Mouse (Mus musculus): ENCODE results near the gene Gan.

Gene Gan

DNA sequence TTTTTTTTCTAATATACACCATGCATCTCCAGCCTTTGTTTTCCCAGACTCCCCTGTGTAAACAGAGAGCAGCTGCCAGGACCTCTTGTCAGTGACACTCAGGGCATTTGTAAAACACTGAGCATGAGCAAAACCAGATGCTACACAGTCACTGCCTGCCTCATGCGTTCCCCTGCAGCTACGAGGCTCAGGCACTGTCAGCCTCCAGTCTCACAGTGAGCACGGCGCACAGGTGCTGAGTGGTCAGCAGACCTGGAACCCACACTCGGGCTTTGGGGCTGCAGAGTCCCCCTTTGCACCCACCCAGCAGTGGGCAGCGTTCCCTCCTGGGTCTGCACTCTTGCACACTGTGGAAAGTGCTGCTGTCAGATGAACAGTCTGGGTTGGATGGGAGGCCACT is 41.7 kb downstream of the Gan start:
- DNase-seq (ENCODE audit: low read depth, low spot score): peak; percentile 43

DNA sequence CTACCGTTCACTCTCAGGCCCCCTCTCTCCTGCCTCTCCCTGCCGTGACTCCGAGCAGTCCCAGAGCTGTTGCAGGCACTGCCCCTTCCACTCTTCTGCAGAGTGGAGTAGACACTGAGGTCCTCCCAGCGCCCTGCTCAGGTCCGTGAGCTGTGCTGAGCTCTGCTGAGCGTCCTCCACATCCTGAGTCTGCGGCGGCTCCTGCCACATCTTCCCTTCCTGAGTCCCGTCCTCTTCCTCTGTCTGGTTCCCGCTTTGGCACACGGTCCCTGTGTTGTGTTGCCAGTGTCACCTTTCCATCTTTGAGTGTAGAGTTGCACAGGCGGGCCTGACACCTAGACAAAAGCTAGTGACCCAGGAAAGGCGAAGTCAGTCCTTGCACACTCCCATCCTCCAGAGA is 42.4 kb downstream of the Gan start:
- no peak for DNase-seq (ENCODE audit: low read depth, low spot score)

DNA sequence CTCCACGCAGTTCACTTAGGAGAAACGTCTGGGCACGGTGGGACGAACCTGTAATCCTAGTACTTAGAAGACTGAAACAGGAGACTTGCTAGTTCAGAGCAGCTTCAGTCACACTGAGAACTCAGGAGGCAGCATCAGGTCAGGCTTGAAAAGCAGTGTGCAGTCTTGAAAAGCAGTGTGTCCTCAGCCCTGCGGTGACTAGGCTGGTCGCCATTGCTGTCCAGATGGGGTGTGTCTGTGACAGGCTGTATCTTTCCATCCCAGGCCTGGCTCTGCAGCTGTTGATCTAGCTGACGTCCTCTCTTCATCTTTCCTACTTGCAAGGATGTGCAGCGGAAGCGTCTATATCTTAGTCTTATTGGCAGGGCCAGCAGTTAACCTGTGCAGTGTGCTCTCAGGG is 42.9 kb downstream of the Gan start:
- DNase-seq (ENCODE audit: low read depth, low spot score): no peak

DNA sequence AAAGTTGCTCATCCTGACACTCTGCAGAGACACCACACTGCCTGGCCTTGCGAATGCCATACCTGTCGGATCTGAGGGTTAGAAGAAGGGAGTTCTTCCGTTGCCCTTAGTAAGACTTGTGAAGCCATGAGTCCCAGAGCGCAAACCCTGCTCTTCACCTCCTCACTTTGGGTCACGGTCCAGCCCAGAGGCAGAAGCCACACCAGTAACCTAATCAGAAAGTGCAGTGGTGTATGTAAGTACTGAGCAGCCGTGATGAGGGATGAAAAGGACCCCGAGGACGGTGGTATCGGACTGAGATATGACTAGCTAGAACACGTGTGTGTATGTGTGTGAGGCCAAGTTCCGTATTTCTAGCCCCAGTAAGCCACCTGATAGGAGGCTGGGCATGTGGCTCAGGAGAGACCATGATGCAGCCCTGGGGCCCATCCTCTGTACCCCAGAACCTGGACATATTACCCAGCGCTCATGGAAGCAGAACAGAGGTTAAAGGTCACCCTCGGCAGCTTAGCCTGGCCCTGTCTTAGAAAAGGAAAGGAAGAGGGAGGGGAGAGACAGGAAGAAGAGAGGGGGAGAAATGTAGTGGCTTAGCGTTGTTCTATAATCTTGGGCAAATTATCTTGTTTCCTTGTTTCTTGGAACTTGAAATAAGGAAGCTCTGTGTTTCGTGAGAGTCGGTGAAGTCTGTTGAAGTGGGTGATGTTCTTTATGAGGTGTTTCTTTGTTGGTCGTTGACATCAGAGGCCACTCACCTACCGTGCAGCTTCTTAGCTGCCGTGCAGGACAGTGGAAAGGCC is 43.5 kb downstream of the Gan start:
- no peak for DNase-seq (ENCODE audit: low read depth, low spot score)

DNA sequence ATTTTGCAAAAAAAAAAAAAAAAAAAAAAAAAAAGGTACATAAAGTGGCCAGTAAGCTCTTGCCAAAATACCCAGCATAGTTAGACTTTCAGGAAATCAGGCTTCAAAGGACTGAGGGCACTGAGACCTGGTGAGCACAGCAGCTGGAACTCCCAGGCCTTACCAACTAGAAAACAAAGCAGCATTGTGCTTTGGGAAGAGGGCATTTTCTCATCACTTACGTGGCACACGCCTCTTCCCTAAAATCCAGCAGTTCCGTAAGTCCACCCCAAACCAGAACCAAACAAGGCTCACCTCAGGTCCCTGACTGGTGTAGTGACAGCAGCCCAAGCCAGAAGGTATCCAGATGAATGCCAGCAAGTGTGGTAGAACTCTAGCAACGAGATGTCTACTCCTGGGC is 45.1 kb downstream of the Gan start:
- no peak for DNase-seq (ENCODE audit: low read depth, low spot score)

DNA sequence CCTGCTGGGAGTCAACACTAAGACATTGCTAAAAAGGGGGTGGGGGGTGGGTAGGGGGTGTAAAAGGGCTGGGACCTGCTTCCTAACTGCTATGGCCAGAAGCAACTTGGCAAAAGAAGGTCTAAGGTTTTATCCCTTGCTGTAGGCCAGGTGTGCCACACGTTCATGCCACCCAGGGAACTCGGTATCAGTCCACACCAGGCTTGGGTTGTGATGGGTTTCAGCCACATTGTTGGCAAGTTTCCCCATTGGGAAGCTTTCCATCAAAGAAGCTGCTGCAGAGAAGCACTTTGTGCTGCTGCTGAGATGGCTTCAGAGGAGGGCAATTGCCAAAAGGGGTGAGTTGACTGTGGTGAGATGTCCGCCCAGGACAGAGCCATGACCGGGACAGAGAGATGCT is 47.9 kb downstream of the Gan start:
- no peak for DNase-seq (ENCODE audit: low read depth, low spot score)

DNA sequence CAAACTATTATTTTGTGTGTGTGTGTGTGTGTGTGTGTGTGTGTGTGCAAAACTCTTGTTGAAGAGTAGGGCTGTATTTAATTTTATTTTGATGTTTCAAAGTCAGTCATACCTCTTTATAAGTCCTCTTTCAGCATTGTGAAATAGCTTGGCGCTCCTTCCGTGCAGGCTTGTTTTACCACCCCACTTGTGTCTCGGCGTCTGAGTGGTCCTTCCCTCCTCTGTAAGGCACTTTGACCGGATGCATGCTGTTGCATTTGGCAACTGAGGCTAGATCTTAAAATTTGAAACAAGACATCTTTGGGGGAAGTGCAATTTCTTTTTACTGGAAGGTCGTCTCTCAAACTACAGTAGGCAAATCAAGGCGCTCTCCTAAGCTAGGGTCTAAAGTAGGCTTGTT is 48.7 kb downstream of the Gan start:
- DNase-seq (ENCODE audit: low read depth, low spot score): no peak

DNA sequence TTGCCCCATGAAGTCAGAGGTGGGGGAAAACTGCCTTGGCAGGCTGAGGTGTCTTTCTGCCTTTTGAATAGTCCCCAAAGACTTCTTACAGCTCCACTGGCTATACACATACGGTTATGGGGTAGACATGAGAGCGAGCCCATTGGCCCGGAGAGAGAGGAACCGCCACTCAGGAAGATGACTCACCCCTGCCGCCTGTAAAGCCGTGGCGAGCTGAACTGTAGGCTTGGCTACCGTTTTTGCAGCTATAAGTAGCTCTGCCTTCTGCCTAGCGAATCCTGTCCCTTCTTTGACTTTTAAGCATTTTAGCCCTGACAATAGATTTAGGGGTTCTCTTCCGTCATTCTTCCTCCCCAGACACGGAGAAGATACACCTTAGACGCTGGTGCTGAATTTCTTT is 51.2 kb downstream of the Gan start:
- DNase-seq (ENCODE audit: low read depth, low spot score): no peak

DNA sequence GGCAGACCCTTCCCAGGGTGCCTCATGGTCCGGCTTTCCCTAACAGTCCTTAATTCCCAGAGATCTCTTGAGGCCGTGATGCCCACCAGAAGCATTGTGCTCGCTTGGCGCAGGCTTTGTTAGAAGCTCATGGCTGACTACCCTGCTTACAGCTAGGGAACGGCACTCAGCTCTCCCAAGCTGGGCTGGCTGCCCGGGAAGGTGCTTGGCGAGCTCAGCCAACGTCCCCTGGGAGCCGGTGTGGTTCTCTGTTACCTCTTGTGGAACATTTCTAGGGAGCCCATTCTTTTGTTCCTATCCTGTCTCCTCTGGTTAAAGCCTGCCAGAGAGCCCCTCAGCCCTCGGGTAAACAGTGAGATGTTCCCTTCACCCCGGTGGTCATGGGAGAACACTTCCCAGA is 54.2 kb downstream of the Gan start:
- DNase-seq (ENCODE audit: low read depth, low spot score): no peak

DNA sequence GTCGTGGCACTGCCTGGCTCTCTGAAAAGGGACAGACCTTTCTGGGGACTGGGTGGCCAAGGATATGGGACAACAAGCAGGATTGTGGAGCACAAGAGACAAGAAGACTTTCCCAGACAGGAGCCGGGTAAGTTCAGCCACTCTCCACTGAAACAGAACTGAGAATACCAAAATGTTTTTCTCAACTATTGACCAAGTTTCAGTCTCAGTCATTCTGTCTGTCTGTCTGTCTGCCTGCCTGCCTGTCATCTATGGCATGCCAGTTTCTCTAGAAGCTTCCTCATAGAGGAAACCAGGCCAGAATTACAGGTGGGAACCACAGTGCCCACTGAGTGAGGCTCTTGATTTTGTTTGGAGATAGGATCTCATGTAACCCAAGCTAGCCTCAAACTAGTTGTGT is 59.8 kb downstream of the Gan start:
- no peak for DNase-seq (ENCODE audit: low read depth, low spot score)

DNA sequence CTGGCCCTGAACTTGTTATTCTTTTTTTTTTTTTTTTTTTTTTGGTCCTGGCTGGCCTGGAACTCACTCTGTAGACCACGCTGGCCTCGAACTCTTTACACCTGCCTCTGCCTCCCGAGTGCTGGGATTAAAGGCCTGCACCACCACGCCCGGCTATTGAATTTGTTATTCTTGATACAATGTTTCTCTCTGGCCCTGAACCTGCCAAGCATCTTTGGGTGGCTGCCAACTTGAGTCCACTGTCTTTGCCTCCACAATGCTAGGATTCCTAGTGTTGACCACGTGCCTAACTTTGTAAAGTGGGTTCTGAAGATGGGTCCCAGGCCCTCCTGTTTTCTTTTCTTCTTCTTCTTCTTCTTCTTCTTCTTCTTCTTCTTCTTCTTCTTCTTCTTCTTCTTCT is 64.5 kb downstream of the Gan start:
- DNase-seq (ENCODE audit: low read depth, low spot score): no peak

DNA sequence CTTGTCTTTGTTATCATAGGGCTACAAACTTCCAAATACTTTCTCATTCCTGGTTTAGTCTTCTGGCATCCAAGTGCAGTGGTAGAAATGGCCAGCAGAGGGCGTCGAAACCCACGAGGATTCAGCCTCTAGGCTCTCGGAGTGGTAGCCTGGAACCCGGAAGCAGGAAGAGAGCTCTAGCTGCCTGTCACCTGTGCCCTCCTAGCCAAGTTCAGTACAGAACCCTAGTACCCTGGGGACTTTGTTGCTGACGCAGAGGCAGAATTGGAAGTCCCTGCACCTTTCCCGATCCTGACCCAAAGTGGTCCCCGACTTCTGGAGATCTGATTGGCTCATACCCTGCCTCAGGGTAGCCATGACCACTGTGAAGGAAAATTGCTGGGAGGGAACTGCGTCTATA is 66.7 kb downstream of the Gan start:
- peak; percentile 84 for DNase-seq (ENCODE audit: low read depth, low spot score)

DNA sequence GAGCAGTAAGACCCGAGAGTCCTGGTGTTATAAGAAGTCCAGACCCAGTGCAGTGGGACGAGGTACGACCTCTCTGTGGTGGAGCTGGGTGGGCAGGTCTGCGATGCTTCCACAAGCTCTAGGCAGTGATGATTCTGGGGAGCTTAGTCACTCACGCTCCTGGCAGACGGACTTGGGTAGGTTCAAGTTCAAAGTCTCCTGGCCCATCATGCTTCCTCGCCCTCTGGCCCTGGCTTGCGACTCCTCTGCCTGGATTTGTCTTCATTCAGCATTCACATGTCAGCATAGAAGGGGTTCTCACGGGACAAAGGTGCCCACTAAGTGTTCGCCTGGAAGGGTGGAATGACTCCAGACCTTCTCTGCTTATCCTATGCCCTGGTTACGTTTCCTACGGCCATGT is 68.4 kb downstream of the Gan start:
- no peak for DNase-seq (ENCODE audit: low read depth, low spot score)

DNA sequence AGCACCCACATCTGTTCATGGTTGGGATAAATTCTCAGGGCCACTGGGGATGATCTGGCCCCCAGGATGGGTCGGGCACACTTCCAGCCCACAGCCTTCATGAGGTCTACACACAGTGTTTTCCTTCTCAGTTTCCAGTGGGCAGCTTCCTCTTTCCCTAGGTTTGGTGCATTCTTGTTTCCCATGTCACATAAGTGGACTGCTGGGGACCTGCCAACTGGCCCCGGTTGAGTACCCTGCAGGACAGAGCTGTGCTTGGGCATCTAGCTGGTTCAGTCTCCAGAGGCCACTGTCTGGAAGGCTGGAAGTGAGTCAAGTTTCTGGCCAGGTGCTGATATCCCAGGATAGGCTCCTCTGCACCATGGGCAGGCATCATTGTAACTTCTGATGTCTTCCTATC is 69.4 kb downstream of the Gan start:
- DNase-seq (ENCODE audit: low read depth, low spot score): no peak

DNA sequence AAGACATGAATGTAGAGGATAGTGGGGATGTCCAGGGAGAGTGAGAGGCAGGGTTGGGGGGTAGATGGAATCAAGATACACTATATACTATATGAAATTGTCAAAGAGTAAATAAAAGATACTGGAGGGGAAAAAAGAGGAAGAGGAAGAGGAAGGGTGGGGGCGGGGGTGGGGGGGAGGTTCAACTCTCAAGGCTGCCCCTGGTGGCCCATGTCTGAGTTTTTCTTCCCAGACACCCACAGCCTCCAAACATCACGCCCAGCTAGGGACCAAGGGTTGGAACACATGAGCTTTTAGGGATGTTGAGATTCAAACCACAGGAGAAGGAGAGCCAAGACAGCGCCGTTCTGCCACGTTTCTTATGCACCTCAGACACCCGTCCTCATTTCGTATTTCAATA is 75.3 kb downstream of the Gan start:
- DNase-seq (ENCODE audit: low read depth, low spot score): no peak

DNA sequence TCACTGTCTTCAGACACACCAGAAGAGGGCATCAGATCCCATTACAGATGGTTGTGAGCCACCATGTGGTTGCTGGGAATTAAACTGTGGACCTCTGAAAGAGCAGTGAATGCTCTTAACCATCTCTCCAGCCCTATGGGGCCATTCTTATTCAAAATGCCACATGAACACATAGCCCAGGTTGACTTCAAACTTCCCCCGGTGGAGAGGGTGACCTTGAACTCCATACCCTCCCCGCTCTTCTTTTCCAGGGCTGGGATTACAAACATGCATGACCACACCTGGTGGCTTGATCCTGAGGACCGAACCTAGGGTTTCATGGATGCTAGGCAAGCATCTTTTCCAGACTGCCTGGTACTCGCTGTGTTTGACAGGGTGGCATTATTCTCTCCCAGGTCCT is 78.6 kb downstream of the Gan start:
- DNase-seq (ENCODE audit: low read depth, low spot score): no peak

DNA sequence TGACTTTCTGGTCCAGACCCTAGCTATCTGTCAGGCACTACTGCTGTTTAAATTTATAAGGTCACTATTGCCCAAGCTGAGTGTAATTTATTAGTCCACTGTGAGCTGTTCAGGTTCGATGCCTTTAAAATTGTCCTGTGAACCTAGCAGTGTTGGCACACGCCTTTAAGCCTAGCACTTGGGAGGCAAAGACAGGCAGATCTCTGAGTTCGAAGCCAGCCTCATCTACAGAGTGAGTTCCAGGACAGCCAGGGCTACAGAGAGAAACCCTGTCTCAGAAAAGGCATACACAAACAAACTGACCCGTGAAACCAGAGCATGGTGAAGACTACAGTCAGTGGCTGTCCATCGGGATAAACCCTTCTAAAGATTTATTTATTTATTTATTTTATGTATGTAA is 82.4 kb downstream of the Gan start:
- no peak for DNase-seq (ENCODE audit: low read depth, low spot score)

DNA sequence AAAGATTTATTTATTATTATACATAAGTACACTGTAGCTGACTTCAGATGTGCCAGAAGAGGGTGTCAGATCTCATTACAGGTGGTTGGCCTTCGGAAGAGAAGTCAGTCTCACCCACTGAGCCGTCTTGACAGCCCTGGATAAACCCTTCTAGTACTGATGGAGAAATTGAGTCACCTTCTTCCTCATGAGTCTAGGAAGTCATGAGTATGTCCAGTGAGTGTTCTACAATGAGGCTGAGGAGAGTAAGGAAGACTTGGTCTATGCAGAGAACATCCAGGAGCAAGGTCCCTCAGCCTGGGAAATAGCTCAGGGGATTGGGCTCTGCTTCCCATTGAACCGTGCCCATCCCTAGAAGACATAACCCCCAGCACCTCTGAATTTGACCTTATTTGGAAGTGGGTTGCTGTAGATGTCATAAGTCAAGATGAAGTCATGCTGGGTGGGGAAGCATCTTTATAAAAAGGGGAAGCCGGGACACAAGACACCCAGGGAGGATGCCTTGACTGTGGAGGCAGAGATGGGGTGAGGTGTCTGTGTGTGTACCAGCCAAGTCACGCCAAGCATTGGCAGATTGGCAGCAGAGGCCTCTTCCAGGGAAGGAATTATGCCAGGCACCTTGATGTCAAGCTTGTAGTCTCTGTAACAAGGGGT is 83.0 kb downstream of the Gan start:
- DNase-seq (ENCODE audit: low read depth, low spot score): no peak

DNA sequence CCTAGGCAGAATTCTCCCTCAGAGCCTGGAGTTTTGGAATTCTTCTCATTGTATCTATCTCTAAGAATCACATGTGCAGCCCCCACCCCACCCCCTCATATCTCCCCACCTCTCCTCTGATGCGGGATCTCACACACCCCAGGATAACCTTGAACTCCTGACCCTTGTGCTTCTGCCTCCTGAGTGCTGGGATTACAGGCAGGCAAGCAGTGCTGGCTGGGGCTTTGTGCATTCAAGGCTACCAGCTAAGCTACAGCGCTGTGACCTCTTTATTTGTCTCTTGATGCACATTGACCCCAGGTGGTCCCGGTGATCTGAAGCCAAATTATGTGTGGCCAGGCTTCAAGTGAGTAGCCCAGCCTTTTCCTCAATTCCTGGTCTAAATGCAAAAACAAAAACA is 83.9 kb downstream of the Gan start:
- no peak for DNase-seq (ENCODE audit: low read depth, low spot score)

DNA sequence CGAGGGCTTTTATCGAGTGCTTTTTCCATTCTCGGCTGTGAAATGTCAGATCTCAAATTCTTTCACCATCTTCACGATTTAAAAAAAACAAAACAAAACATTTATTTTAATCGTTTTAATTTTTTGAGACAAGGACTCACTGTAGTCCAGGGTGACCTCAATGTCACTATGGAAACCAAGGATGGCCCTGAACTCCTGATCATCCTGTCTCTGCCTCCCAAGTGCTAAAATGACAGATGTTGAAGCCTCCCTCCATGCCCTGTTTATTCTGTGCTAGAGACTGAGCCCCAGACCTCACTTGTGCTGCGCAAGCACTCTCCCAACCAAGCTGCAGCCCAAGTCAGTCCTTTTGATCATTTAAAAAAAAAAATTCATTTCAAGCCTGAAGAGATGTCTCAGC is 84.4 kb downstream of the Gan start:
- no peak for DNase-seq (ENCODE audit: low read depth, low spot score)

DNA sequence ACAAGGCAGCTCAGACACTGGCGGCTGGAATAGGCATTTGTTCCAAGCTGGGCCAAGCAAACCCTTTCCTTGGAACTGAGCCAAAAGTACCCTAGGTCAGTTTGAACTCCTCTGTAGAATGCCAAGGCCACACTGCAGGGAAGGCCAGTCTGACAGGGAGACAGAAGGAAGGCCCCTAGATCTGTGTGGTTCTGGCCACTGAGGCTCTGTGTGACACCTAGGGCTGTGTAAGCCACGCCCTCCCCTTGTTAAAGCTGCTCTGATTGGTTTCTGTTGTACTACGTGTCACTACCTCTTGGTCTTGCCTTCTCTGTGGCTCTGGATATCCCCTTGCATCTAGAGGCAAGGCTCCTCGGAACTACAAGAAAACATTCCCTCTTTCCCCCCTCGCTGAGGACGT is 86.7 kb downstream of the Gan start:
- DNase-seq (ENCODE audit: low read depth, low spot score): no peak

DNA sequence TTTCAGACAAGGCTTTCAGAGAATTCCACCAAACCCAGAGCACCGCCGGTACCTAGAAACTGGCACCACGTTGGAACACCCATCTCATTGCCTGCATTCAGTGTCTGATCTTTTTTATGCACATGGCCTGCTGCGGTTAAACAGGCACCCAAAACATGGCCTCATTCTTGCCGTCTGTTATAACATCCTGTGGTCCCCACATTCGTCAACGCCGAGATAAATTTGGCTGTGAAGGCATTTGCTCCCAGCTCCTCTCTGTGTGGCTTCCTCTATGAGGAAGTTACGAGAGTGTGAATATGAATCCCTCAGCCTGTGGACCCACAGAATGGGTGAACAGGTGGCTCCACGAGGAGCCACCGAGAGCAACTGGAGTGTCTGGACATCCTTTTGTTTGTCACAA is 90.4 kb downstream of the Gan start:
- DNase-seq (ENCODE audit: low read depth, low spot score): no peak

DNA sequence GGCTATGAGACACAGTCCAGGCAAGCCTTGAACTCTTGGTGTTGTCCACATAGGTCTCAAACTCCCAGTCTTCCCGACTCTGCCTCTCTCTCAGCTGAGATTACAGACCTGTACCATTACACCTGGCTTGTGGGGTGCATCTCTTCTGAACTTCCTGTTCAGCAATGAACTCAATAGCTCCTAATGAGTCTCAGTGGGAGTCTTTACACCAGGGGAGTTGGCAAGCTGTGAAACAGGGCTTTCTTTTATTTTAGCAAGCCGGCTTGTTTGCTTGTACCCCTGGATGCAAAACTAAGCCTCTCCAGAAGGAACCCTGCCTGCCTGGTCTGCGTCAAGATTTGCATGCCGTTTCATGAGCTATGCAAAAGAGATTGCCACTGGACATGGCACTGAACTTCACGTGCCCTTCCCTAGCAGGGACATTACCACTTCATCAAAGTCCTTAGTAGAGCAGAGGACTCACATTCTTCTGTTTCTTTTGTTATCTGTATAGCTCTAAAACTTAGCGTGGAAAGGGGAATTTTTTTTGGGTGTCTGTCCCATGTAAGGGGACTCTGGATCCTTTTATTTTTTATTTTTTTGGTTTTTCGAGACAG is 93.2 kb downstream of the Gan start:
- no peak for DNase-seq (ENCODE audit: low read depth, low spot score)
